Mouse (Mus musculus): ENCODE data around the gene Col11a1. TPM values are rescaled to one million over a fixed set of nuclear protein-coding genes. Genes with fewer than 3 reads are reported as not detected.

The Col11a1 gene
- 1.2 and 1.3 TPM in 2 replicates for polyA plus RNA-seq (2012; rRNA removed)

DNA sequence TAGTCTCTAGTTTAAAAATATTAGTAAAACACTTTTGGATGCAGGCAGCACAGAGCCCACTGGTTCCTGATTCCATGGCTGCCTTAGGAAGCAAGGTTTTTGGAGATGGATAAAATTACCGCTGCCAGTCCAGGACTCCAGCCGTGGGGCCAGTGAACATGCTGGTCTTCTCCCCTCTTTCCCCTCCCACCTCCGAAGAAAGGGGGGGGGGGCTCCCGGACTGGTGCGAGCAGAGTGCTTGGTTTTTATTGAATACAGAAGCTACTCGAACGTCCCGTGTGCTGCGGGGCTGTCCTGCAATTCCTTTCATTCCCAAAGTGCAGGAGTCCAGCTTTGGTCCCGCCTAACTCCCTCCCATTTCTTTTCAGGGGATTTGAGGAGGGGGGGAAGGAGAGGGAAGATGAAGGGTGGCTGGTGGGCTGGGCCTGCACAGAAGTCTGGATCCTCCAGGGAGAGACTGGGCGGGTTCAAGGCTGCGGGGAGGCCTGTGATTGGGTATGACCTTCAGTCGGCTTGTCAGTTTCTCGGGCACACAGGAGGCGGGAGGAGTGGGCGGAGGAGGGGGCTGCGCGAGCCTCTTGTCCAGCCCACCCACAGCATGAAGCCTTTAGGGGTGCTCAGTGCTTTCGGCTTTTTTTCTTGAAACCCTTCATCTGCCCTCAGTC lies at the start of gene Col11a1:
Col11a1 (plus strand) TSS at position 570 of the 665 bp plus-strand sequence.

Measured in liver, embryonic 18 days (tissue).